Mouse (Mus musculus): ENCODE results near the gene Olfr43. TPM values are rescaled to one million over a fixed set of nuclear protein-coding genes. Genes with fewer than 3 reads are reported as not detected.

Gene Olfr43
- not detected in 2 replicates for polyA plus RNA-seq (2016; fragmentation: Nextera tagmentation; extraction: Ambion mirVana)

DNA sequence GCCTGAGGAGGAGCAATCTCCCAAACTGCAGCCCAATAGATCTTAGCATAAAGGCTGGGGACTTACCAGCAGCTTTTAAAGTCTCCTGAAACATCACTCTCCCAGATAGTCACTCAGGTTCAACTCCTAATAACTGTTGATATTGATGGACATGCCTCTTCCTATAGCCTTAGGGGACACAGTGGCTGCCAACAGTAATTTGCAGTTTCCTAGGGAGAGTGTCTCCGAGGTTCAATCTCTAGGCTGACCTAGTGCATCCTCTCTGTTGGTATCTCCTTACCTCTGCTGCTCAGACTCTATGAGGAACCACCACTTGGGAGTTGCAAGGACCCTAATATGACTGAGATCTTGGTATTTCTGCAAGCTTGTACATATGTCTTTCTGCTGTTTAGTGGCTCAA lies at the start of gene Olfr43:
Olfr43 (minus strand) TSS at position 101 of the 400 bp plus-strand sequence.
- Histone ChIP-seq H3K4me2 (no peak within 1 kb of the TSS), H3K27ac (no peak within 1 kb of the TSS), H3K4me1 (no peaks in the 10 kb centered on the region), H3K9me3 (peaks cover 16% of the 10 kb centered on the region; the same call in 1 of the 2 replicates), H3K27me3 (no peaks in the 10 kb centered on the region), H3K9ac (no peak within 1 kb of the TSS), H3K4me3 (replicated peaks) (no peak within 1 kb of the TSS), H3K36me3 (replicated peaks) (no peaks in the 10 kb centered on the region)
- 63% methylated on average over 1 of the region's 1 CpGs for WGBS
- no peak for ATAC-seq (ENCODE audit: low FRiP score)

DNA sequence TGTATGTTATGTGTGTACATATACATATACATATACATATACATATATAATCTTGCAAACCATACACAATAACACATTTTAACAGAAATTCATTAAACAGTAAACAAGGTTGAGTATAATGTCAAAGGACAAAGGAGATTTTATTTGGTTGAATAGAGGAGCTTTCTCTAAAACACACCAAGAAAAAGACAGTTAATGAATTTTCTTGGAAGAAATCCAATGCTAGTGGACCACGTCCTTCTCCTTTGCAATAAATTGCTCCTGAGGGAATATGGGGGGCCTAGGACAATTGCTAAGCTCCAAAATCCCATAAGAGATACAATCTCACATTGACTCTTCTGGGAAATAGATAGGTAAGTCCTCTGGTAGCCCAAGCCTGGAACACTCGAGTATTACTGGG lies 48.3 kb upstream of the Olfr43 start, which contains the start of gene Olfr406:
Olfr406 (plus strand) TSS at position 301 of the 400 bp plus-strand sequence.
- Histone ChIP-seq H3K4me3 (replicated peaks) (no peak within 1 kb of the TSS), H3K9ac (no peak within 1 kb of the TSS), H3K36me3 (replicated peaks) (no peaks in the 10 kb centered on the region), H3K9me3 (peaks cover 11% of the 10 kb centered on the region), H3K27me3 (no peaks in the 10 kb centered on the region), H3K27ac (no peak within 1 kb of the TSS), H3K4me2 (no peak within 1 kb of the TSS), H3K4me1 (no peaks in the 10 kb centered on the region)
- 58% methylated on average over 2 of the region's 2 CpGs for WGBS
- no peak for ATAC-seq (ENCODE audit: low FRiP score)

DNA sequence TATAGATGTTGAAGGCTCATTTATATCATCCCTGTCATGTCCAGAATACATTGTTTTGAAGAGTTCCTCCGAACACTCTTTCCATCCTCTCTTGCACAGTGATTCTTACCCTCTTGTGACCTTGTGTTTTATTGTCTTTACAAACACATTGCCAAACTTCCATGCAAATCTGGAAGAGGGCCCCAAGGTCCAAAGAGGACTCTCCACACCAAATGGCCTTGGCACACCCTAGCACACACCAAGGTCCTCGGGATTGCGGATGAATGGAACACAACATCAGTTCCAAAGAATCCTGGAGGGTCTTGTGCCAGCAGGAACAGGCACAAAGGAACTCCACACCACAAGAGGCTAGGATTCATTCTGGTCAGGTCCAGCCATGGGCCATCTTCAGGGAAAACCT lies 30.0 kb upstream of the Olfr43 start:
- Histone ChIP-seq H3K9ac (no peak overlapping the region), H3K27ac (no peak overlapping the region), H3K4me1 (no peaks in the 10 kb centered on the region), H3K9me3 (peaks cover 24% of the 10 kb centered on the region), H3K4me3 (replicated peaks) (no peak overlapping the region), H3K36me3 (replicated peaks) (no peaks in the 10 kb centered on the region), H3K4me2 (no peak overlapping the region), H3K27me3 (no peaks in the 10 kb centered on the region)
- ATAC-seq (ENCODE audit: low FRiP score), result no peak
- 88% methylated on average over 3 of the region's 3 CpGs for WGBS

DNA sequence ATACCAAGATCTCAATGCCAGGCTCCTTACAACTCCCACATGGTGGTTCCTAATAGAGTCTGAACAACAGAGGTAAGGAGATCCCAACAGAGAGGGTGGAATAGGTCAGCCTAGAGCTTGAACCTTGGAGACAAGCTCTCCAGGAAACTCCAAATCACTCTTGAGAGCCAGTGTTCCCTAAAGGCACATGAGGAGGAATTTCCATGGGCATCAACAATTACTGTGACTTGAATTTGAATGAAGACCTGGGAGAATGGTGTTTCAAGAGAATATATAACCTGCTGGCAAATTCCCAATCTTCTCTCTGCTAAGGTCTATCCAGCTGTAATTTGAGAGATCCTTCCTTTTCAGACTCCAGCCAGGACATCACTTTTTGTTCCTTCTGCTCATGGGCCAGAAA lies 25.2 kb downstream of the Olfr43 start, which contains the start of gene Olfr403:
Olfr403 (plus strand) TSS at position 301 of the 400 bp plus-strand sequence.
- Histone ChIP-seq H3K27ac (no peak within 1 kb of the TSS), H3K9me3 (peaks cover 33% of the 10 kb centered on the region), H3K4me3 (replicated peaks) (no peak within 1 kb of the TSS), H3K4me1 (no peaks in the 10 kb centered on the region), H3K36me3 (replicated peaks) (no peaks in the 10 kb centered on the region), H3K4me2 (no peak within 1 kb of the TSS), H3K9ac (no peak within 1 kb of the TSS), H3K27me3 (no peaks in the 10 kb centered on the region)
- ATAC-seq (ENCODE audit: low FRiP score), result no peak

DNA sequence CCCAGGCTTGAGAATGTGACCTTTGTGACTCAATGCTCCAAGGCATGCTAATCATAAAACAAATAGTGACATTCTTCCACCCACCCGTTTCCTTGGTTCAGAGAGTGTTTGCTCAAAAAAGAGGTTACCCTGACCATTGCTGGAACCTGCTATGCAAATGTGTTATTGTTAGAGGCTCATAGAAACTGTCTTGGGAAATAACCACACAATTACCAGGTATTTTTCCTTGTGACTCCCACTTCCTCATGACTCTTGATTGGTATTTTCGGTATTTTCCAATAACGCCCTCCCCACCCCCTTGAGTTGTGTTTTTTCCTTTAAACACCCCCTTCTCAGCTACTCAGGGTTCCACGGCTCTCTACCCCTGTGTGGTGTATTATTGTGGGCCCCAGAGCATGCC lies 27.4 kb downstream of the Olfr43 start:
- no peak overlapping the region for H3K9ac ChIP-seq
- H3K27ac ChIP-seq, result no peak overlapping the region
- H3K27me3 ChIP-seq, result no peaks in the 10 kb centered on the region
- no peak overlapping the region for H3K4me2 ChIP-seq
- H3K9me3 ChIP-seq, result peaks cover 35% of the 10 kb centered on the region
- H3K36me3 ChIP-seq (replicated peaks), result no peaks in the 10 kb centered on the region
- no peak overlapping the region for H3K4me3 ChIP-seq (replicated peaks)
- no peak for ATAC-seq (ENCODE audit: low FRiP score)
- H3K4me1 ChIP-seq, result no peaks in the 10 kb centered on the region
- WGBS, result 84% methylated on average over 4 of the region's 4 CpGs

DNA sequence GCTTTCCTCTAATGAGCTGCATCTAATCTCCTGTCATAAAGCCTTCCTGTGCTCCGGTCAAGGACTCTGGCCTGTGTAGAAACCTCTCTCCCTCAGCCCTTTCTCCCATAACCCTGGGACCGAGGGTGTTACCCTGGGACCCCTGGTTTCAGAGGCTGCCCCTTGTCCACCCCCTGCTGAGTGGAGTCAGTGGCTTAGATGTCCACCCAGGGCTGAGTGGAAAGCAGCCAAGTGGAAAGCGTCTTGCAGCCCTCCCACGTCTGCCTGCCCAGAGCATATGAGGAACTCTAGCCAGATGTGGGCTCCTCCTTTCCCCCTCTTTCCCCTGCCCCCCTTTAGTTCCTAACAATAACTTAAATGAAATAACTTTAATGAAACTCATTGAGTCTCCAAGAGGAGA lies 28.0 kb downstream of the Olfr43 start:
- no peaks in the 10 kb centered on the region for H3K36me3 ChIP-seq (replicated peaks)
- no peak overlapping the region for H3K4me3 ChIP-seq (replicated peaks)
- H3K4me1 ChIP-seq, result no peaks in the 10 kb centered on the region
- H3K9ac ChIP-seq, result no peak overlapping the region
- no peak for ATAC-seq (ENCODE audit: low FRiP score)
- no peak overlapping the region for H3K27ac ChIP-seq
- H3K9me3 ChIP-seq, result peaks cover 31% of the 10 kb centered on the region
- no peak overlapping the region for H3K4me2 ChIP-seq
- WGBS, result 89% methylated on average over 4 of the region's 4 CpGs
- H3K27me3 ChIP-seq, result no peaks in the 10 kb centered on the region

DNA sequence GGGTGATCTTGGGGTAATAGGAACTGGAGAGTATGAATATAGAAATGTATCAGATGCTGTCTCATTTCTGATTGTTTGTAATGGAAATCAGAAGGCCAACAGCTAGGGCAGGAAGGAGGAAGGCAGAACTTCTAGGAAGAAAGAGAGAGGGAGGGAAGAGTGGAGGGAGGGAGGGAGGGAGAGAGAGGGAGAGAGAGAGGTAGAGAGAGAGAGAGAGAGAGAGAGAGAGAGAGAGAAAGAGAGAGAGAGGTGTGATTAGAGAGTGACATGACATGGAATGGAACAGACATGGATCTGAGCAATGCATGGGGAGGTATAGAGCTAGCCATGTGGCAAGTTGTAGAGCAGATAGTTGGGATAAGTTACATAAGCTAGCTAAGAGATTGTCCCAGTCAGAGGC lies 42.4 kb downstream of the Olfr43 start:
- Histone ChIP-seq H3K36me3 (replicated peaks) (no peaks in the 10 kb centered on the region), H3K4me1 (no peaks in the 10 kb centered on the region), H3K4me3 (replicated peaks) (no peak overlapping the region), H3K4me2 (no peak overlapping the region), H3K9me3 (peaks cover 16% of the 10 kb centered on the region), H3K27me3 (no peaks in the 10 kb centered on the region), H3K9ac (no peak overlapping the region), H3K27ac (no peak overlapping the region)
- no peak for ATAC-seq (ENCODE audit: low FRiP score)

Other genes starting within 250 kb of the Olfr43 start
- not detected in 2 replicates for gene Olfr398, start 221.0 kb downstream of the Olfr43 start, polyA plus RNA-seq (2016; fragmentation: Nextera tagmentation; extraction: Ambion mirVana)
- not detected in 2 replicates for gene Olfr139, start 154.8 kb downstream of the Olfr43 start, polyA plus RNA-seq (2016; fragmentation: Nextera tagmentation; extraction: Ambion mirVana)
- gene Olfr399, start 154.8 kb downstream of the Olfr43 start, polyA plus RNA-seq (2016; fragmentation: Nextera tagmentation; extraction: Ambion mirVana), result not detected in 2 replicates
- gene Zfp616, start 141.4 kb downstream of the Olfr43 start, polyA plus RNA-seq (2016; fragmentation: Nextera tagmentation; extraction: Ambion mirVana), result not detected in 2 replicates
- not detected in 2 replicates for gene Olfr401, start 97.7 kb downstream of the Olfr43 start, polyA plus RNA-seq (2016; fragmentation: Nextera tagmentation; extraction: Ambion mirVana)
- not detected in 2 replicates for gene Olfr402, start 57.9 kb downstream of the Olfr43 start, polyA plus RNA-seq (2016; fragmentation: Nextera tagmentation; extraction: Ambion mirVana)
- not detected in 2 replicates for gene Olfr403, start 25.1 kb downstream of the Olfr43 start, polyA plus RNA-seq (2016; fragmentation: Nextera tagmentation; extraction: Ambion mirVana)
- not detected in 2 replicates for gene Olfr406, start 48.4 kb upstream of the Olfr43 start, polyA plus RNA-seq (2016; fragmentation: Nextera tagmentation; extraction: Ambion mirVana)
- gene Olfr59, start 72.4 kb upstream of the Olfr43 start, polyA plus RNA-seq (2016; fragmentation: Nextera tagmentation; extraction: Ambion mirVana), result not detected in 2 replicates
- gene Olfr410, start 126.7 kb upstream of the Olfr43 start, polyA plus RNA-seq (2016; fragmentation: Nextera tagmentation; extraction: Ambion mirVana), result not detected in 2 replicates
- not detected in 2 replicates for gene Olfr411, start 141.3 kb upstream of the Olfr43 start, polyA plus RNA-seq (2016; fragmentation: Nextera tagmentation; extraction: Ambion mirVana)
- not detected in 2 replicates for gene Olfr412, start 150.7 kb upstream of the Olfr43 start, polyA plus RNA-seq (2016; fragmentation: Nextera tagmentation; extraction: Ambion mirVana)